Mouse (Mus musculus) limb, embryonic 12.5 days (tissue): Measurements from ENCODE around the gene Nr2c1. TPM values are rescaled to one million over a fixed set of nuclear protein-coding genes. Genes with fewer than 3 reads are reported as not detected.

Source experiments
- ATAC-seq: fragments of 200-750 bp; cut with Nextera tagmentation; 2 replicates; pipeline ENCODE4 v1.8.0; 2017; ENCODE audit warnings: low read depth, moderate TSS enrichment; ENCODE audit not compliant: insufficient number of reproducible peaks, insufficient read depth, low FRiP score, low TSS enrichment
- H3K27ac ChIP-seq: fragments of 300-500 bp; sonication (generic); 2 replicates; pipeline ENCODE4 v1.5.1; 2016; ENCODE audit warnings: mild to moderate bottlenecking, moderate library complexity
- H3K27me3 ChIP-seq: fragments of 300-500 bp; sonication (generic); 2 replicates; pipeline ENCODE4 v1.6.1; 2016; ENCODE audit warnings: mild to moderate bottlenecking, moderate library complexity
- H3K36me3 ChIP-seq: fragments of 300-500 bp; sonication (generic); 2 replicates; pipeline ENCODE4 v1.6.1; 2016; ENCODE audit warnings: mild to moderate bottlenecking, moderate library complexity
- H3K4me1 ChIP-seq: fragments of 300-500 bp; sonication (generic); replicated peaks from 2 replicates; pipeline ENCODE4 v1.6.1; 2016
- H3K4me2 ChIP-seq: fragments of 300-500 bp; sonication (generic); 2 replicates; pipeline ENCODE4 v1.6.1; 2016; ENCODE audit warnings: mild to moderate bottlenecking, moderate library complexity
- H3K4me3 ChIP-seq: fragments of 300-500 bp; sonication (generic); replicated peaks from 2 replicates; pipeline ENCODE4 v1.5.1; 2016; ENCODE audit warnings: mild to moderate bottlenecking
- H3K9ac ChIP-seq: fragments of 300-500 bp; sonication (generic); replicated peaks from 2 replicates; pipeline ENCODE4 v1.6.1; 2016; ENCODE audit warnings: mild to moderate bottlenecking, moderate library complexity
- H3K9me3 ChIP-seq: fragments of 300-500 bp; sonication (generic); 2 replicates; pipeline ENCODE4 v1.6.1; 2016; ENCODE audit warnings: mild to moderate bottlenecking, moderate library complexity
- WGBS: fragments of 180-500 bp; shearing (Covaris S2); methylation state at CpG from one replicate; pipeline ENCODE4 v1.1.7; 2016; 5-methylcytosine and 5-hydroxymethylcytosine counted together
- polyA plus RNA-seq: library from polyadenylated mRNA; unstranded; fragments of >200 nt; fragmentation: Nextera tagmentation; extraction: Ambion mirVana; gene quantifications from 2 replicates; pipeline ENCODE4 v1.2.1, GENCODE M21; 2016

The Nr2c1 gene
- polyA plus RNA-seq, 1 experiment from 2014 or later = 11.4 TPM

DNA sequence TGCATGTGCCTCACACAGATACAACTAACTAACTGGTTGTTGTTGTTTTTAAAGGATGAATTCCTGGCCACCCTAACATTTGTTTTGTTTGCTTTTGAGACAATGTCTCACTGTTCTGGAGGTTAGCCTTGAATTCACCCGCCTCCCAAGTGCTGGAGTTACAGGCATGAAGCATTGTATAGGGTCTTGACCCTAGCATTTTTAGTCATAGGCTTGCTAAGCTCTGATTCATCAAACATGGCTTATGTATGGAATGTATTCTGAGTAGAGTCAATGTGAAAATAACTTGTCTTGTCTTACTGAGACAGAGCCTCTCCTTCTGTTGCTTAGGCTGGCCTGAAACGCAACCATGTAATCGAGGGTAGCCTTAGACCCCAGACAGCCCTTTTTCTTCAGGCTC, 29.9 kb upstream of the Nr2c1 start:
- 94% methylated on average over 3 of the region's 3 CpGs for WGBS
- H3K9me3 ChIP-seq = no peaks in the 10 kb centered on the region
- no peak overlapping the region for H3K4me2 ChIP-seq
- no peak overlapping the region for H3K27ac ChIP-seq
- H3K27me3 ChIP-seq = no peaks in the 10 kb centered on the region
- no peak for ATAC-seq
- H3K4me1 ChIP-seq = peaks cover 9% of the 10 kb centered on the region; the same call in 1 of the 2 replicates
- H3K4me3 ChIP-seq = no peak overlapping the region
- H3K36me3 ChIP-seq = peaks cover 16% of the 10 kb centered on the region
- H3K9ac ChIP-seq = no peak overlapping the region

DNA sequence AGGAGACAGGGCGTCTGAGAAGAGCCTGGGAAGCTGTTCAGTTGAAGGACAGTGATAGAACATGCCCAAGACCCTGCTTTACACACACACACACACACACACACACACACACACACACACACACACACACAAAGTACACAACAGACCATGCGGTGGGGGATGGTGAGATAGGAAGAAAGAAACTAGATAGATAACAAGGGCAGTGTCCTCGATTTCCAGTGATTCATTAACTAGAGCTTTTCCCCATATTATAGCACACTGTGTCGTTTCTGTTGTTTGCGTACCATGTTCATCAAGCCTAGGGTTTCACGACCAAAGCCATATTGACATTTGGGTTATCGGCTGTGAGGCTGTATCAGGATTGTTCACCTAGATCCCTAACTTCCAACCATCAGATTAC, 28.8 kb upstream of the Nr2c1 start:
- H3K36me3 ChIP-seq = peaks cover 24% of the 10 kb centered on the region
- no peaks in the 10 kb centered on the region for H3K27me3 ChIP-seq
- peaks cover 9% of the 10 kb centered on the region; the same call in 1 of the 2 replicates for H3K4me1 ChIP-seq
- no peak overlapping the region for H3K4me2 ChIP-seq
- ATAC-seq = no peak
- no peak overlapping the region for H3K27ac ChIP-seq
- no peak overlapping the region for H3K9ac ChIP-seq
- WGBS = 95% methylated on average over 7 of the region's 7 CpGs
- H3K4me3 ChIP-seq = no peak overlapping the region
- no peaks in the 10 kb centered on the region for H3K9me3 ChIP-seq

DNA sequence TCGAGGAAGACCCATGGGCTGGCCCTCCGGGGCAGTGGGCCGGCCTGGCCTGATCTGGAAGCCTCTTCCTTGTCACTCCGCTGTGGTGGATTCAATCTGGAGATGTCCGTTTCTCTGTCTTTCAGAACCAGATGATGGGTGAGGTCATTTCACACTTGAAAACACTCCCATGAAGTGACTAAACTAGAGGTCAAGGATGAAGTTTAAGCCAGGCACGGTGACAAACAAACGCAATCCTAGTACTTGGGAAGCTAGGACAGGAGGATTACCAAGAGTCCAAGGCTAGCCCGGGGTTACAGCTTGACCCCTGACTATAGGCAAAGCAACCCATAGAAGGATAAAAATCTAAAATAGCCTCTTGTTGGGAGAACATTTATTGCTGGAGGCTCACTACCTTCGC, 27.1 kb upstream of the Nr2c1 start:
- Histone ChIP-seq H3K27me3 (no peaks in the 10 kb centered on the region), H3K27ac (no peak overlapping the region), H3K36me3 (peaks cover 31% of the 10 kb centered on the region), H3K4me1 (peaks cover 4% of the 10 kb centered on the region; the same call in 1 of the 2 replicates), H3K4me2 (no peak overlapping the region), H3K4me3 (no peak overlapping the region), H3K9me3 (no peaks in the 10 kb centered on the region), H3K9ac (no peak overlapping the region)
- WGBS = 91% methylated on average over 9 of the region's 9 CpGs
- ATAC-seq = no peak

DNA sequence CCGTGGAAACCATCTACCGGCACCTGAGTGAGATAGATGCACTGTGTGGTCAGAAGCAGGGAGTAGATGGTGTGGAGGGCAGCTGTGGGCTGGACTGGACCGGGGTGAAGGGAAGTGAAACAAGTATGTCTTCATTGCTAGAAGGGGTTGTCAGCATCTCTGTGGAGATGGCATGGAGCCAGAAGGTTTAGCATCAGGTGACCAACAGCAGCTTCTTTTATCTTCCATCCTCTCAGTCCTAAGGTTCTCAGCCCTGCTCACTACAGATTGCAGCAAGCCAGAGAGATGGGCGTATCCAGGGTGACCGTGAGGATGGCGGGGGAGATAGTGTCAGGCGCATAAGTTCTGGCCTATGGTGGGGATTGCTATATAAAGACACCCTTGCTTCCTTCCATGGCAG, 25.2 kb upstream of the Nr2c1 start:
- H3K9ac ChIP-seq = no peak overlapping the region
- ATAC-seq = no peak
- H3K27me3 ChIP-seq = no peaks in the 10 kb centered on the region
- H3K9me3 ChIP-seq = no peaks in the 10 kb centered on the region
- no peak overlapping the region for H3K4me2 ChIP-seq
- no peak overlapping the region for H3K4me3 ChIP-seq
- no peaks in the 10 kb centered on the region for H3K4me1 ChIP-seq
- 94% methylated on average over 7 of the region's 7 CpGs for WGBS
- peaks cover 39% of the 10 kb centered on the region for H3K36me3 ChIP-seq
- no peak overlapping the region for H3K27ac ChIP-seq

DNA sequence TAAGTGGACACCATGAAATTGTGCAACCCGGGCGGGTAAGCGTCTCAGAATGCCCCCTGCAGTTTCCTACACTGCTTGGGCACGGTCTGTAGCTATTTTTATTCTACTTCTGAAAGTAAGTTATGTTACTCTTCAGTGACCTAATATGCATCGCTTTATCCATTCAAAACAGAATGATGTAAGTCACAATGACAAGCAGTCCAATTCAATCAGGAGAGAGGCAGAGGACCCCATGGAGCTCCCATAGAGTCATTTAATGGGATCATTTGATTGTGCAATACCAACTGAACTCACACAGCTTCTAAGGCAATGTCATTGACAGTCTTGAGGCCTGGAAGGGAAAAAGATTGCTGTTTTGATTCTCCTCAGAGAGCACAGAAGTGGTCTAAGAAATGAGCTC, 24.2 kb upstream of the Nr2c1 start:
- no peak overlapping the region for H3K4me3 ChIP-seq
- peaks cover 40% of the 10 kb centered on the region for H3K36me3 ChIP-seq
- no peaks in the 10 kb centered on the region for H3K4me1 ChIP-seq
- no peaks in the 10 kb centered on the region for H3K9me3 ChIP-seq
- no peak for ATAC-seq
- H3K9ac ChIP-seq = no peak overlapping the region
- H3K27ac ChIP-seq = no peak overlapping the region
- H3K4me2 ChIP-seq = no peak overlapping the region
- WGBS = 94% methylated on average over 5 of the region's 5 CpGs
- no peaks in the 10 kb centered on the region for H3K27me3 ChIP-seq

DNA sequence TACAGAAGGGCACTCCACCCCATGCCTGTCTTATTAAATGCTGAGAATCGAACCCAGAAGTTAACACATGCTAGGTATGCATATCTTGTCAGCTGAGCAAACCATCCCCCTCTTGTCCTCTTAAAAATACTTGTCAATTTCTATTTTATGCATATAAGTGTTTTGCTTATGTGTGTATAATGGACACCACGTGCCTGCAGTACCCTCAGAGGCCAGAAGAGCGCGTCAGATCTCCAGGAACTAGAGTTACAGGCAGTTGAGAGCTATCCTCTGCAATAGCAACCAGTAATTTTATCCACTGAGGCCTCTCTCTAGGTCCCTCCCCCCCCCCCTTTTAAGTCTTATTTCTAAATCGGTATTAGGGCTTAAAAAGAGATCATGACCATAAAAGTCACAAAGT, 23.4 kb upstream of the Nr2c1 start:
- WGBS = 78% methylated on average over 5 of the region's 5 CpGs
- H3K4me3 ChIP-seq = no peak overlapping the region
- no peaks in the 10 kb centered on the region for H3K4me1 ChIP-seq
- H3K9me3 ChIP-seq = no peaks in the 10 kb centered on the region
- no peak overlapping the region for H3K4me2 ChIP-seq
- H3K27ac ChIP-seq = no peak overlapping the region
- H3K9ac ChIP-seq = no peak overlapping the region
- no peaks in the 10 kb centered on the region for H3K27me3 ChIP-seq
- peaks cover 48% of the 10 kb centered on the region for H3K36me3 ChIP-seq
- no peak for ATAC-seq

DNA sequence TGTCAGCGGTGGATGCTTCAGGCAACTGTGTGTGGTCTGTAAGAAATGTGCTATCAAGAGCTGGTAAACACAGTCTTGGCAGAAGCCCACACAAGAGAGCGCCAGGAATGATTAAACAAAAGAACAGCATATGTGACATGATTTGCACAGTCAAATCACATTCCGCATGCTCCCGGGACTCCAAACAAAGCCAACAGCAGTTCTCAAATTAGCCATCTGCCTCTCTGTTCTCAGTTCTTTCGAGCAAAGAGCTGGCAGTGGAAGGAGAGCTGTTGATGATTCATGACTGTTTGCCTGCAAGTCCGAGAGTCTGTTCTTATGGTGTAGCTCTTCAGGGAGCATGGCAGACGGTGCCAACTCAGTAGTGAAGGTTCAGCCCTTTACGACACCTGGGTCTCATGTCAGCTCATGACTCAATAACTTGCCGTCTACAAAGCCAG, 18.1 kb upstream of the Nr2c1 start:
- Histone ChIP-seq H3K4me2 (no peak overlapping the region), H3K27ac (no peak overlapping the region), H3K4me1 (no peaks in the 10 kb centered on the region), H3K36me3 (peaks cover 42% of the 10 kb centered on the region), H3K4me3 (no peak overlapping the region), H3K9ac (no peak overlapping the region), H3K27me3 (no peaks in the 10 kb centered on the region), H3K9me3 (no peaks in the 10 kb centered on the region)
- no peak for ATAC-seq
- WGBS = 83% methylated on average over 9 of the region's 9 CpGs

DNA sequence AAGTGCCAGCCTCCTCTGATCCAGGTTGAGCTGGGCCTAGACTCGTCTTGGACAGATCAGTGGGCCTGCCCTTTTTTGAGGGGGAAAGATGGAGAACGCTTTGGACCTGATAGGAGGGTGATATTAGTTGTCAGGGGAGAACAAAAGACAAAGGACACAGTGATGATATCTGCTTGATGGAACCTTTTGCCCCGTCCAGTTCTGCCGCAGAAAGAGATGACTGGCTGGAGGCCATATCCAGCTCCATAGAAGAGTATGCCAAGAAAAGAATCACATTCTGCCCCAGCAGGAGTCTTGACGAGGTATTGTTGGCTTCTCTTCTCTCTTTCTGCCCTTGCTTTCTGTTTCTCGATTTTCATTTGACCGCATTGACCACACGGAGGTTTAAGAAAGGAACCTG, 14.7 kb upstream of the Nr2c1 start:
- Histone ChIP-seq H3K27ac (no peak overlapping the region), H3K4me1 (no peaks in the 10 kb centered on the region), H3K27me3 (no peaks in the 10 kb centered on the region), H3K9ac (no peak overlapping the region), H3K4me3 (no peak overlapping the region), H3K4me2 (no peak overlapping the region), H3K36me3 (peaks cover 47% of the 10 kb centered on the region), H3K9me3 (no peaks in the 10 kb centered on the region)
- WGBS = 82% methylated on average over 8 of the region's 8 CpGs
- ATAC-seq = no peak

DNA sequence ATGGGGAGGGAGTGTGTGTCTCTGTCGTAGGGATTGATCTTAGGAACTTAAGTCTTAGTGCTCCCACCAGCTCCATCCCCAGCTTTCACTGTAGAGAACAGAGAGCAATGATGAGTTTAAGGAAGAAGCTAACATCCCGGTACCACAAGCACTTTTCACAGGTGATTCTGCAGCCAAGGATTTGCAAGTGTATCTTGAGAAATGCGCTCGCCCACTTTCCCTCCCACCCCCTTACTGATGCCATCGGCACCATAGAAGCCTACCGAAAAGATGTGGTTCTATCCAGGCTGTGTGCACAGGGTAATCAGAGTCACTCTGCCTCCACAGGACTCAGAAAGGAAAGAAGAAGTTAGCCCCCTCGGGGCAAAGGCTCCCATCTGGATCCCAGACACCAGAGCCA, 14.1 kb upstream of the Nr2c1 start:
- Histone ChIP-seq H3K4me2 (no peak overlapping the region), H3K4me3 (no peak overlapping the region), H3K36me3 (peaks cover 51% of the 10 kb centered on the region), H3K27ac (no peak overlapping the region), H3K9me3 (no peaks in the 10 kb centered on the region), H3K9ac (no peak overlapping the region), H3K4me1 (no peaks in the 10 kb centered on the region), H3K27me3 (no peaks in the 10 kb centered on the region)
- no peak for ATAC-seq
- WGBS = 92% methylated on average over 7 of the region's 7 CpGs

DNA sequence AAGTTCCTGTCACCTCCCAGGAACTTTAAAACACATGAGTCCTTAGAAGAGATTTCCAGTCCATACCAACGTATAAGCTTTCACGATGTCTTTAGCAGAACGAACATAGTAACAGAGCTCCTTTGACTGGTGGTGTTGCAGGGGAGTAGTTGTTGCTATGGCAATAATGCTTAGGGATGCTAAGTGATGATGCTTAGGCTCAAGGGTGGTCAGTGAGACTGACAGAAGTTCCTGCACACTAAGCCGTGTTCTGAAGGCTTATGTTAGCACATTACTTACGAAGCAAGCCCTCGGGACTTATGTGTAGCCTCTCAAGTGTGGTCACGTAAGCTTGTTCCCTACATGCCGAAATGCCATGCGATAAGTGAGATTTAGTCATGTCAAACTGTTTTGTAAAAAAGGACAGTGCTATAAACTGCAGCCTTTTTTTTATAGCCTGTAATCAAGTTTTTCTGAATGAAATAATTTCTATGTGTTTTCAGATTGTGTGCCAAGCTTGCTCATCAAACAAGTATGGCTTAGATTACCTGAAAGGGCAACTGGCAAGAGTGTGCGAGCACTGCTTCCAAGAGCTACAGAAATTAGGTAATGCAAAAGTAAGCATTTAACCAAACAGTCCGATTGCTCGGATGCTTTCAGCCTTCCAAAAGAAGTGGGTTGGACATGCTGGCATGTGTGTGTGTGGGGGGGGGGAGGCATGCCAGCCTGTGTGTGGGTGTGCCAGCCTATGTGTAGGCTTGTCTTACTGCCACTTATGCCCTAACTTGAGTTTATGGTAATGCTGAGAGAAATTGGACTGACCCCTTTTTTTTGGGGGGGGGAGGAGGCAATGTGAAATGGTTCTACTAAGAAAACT, 13.1 kb upstream of the Nr2c1 start:
- H3K27ac ChIP-seq = no peak overlapping the region
- 90% methylated on average over 12 of the region's 12 CpGs for WGBS
- no peaks in the 10 kb centered on the region for H3K27me3 ChIP-seq
- H3K9me3 ChIP-seq = no peaks in the 10 kb centered on the region
- no peak overlapping the region for H3K4me3 ChIP-seq
- no peak overlapping the region for H3K9ac ChIP-seq
- H3K4me1 ChIP-seq = no peaks in the 10 kb centered on the region; the same call in 1 of the 2 replicates
- peaks cover 40% of the 10 kb centered on the region for H3K36me3 ChIP-seq
- no peak overlapping the region for H3K4me2 ChIP-seq
- ATAC-seq = no peak

DNA sequence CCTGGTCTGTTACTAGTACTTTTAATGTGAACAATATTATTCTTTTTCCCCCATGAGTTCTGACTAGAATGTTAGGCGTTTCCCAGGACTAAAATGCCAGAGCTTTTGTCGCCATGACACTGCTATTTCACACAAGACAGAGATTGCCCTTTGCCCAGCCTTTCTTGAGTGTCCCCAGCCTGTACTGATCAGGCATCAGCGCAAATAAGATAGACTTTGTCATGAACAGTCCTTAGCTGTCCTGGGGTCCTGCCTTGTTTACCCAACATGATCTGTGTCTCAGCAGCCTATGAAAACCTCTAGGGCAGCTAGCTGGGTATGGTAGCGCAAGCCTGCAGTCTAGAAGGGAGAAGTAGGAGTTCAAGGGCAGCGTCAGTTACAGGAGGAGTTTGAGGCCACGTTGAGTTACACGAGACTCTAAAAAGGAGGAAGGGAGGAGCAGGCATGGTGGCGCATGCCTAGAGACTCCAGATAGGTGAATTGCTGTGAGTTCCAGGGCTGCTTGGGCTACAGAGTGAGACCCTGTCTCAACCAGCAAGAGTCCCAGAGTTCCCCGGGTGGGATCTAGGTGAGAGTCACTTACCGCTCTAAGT, 8.8 kb upstream of the Nr2c1 start:
- Histone ChIP-seq H3K4me2 (no peak overlapping the region), H3K27ac (no peak overlapping the region; the same call in 1 of the 2 replicates), H3K4me3 (no peak overlapping the region), H3K36me3 (peaks cover 32% of the 10 kb centered on the region), H3K9ac (no peak overlapping the region; the same call in 1 of the 2 replicates), H3K4me1 (peaks cover 16% of the 10 kb centered on the region), H3K9me3 (no peaks in the 10 kb centered on the region), H3K27me3 (no peaks in the 10 kb centered on the region)
- no peak for ATAC-seq
- WGBS = 87% methylated on average over 10 of the region's 10 CpGs
